Mouse (Mus musculus): ENCODE data around the gene Txnrd3. TPM values are rescaled to one million over a fixed set of nuclear protein-coding genes. Genes with fewer than 3 reads are reported as not detected.

Gene Txnrd3
- polyA plus RNA-seq (2015; fragmentation: Nextera tagmentation; extraction: Ambion mirVana): 8.4 and 13.3 TPM in 2 replicates

GRCm38 (mm10) chr6:89643798-89644270 is at the start of gene Txnrd3:
Gene Txnrd3 (plus strand): TSS chr6:89643988.

DNA sequence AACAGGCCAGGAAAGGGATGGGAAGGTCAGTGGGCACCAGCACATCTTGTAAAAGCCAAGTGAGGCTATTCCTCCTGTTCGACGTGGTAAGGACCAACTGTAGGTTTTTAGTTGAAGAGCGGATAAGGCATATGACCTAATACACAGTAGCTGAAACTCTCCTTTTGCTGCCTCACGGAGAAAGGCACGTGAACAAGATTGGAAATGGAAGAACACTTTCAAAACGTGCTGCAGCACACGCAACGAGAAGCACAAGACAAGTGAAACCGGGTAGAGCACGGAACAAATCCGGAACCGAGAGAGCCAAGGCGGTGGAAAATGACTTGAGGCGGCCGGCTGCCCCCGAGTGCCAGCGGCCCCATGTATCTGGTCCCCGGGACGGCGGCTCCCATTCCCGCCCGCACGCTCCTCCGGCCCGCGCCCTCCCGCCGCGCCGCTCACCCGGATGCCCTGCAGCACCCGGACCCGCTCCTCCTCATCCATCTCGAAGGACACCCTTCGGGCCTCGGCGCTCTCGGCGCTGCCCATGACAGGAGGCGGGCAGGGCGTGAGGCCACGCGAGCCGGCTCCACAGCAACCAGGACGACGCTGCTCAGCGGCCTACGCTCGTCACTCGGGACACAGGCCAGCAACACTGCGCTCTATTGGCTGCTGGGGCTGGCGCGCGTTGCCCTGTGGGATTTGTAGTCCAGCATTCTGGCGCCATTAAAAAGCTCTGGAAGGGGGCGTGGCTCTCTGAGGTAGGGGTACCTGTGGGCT is 48.6 kb upstream of the Txnrd3 start, which contains the start of gene Chchd6:
Gene Chchd6, minus strand, starts transcription at position 635 of the 759 bp plus-strand sequence.

DNA sequence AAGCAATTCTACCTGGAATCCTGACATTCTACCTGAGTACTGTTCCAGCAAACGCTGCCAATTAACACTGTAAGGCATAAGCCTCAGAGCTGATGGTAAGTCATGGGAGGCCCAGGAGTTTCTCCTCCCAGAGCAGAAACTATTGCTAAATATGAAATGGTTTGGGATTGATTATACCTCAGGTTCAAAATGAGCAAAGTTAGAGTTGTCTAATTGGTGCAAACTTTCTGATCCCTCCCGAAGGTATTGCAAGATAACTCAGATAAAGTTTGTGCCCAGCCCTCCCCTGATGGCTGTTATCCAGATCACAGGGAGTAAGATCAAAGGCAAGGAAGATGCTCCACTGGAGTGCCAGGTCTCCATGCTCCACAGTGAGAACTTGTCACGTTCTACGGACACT is 63.5 kb downstream of the Txnrd3 start, which contains the start of gene Vmn1r40:
Gene Vmn1r40, plus strand, starts transcription at position 301 of the 400 bp plus-strand sequence.

Other genes with a start within 250 kb of the Txnrd3 start
- gene Chchd6, start 48.3 kb upstream of the Txnrd3 start, polyA plus RNA-seq (2015; fragmentation: Nextera tagmentation; extraction: Ambion mirVana): 44.7 and 47.5 TPM in 2 replicates
- not detected in 2 replicates for gene Vmn1r40, start 63.6 kb downstream of the Txnrd3 start, polyA plus RNA-seq (2015; fragmentation: Nextera tagmentation; extraction: Ambion mirVana)
- gene Vmn1r41, start 96.8 kb downstream of the Txnrd3 start, polyA plus RNA-seq (2015; fragmentation: Nextera tagmentation; extraction: Ambion mirVana): not detected in 2 replicates
- gene Vmn1r42, start 232.4 kb downstream of the Txnrd3 start, polyA plus RNA-seq (2015; fragmentation: Nextera tagmentation; extraction: Ambion mirVana): not detected in 2 replicates
- gene Vmn1r43, start 232.4 kb downstream of the Txnrd3 start, polyA plus RNA-seq (2015; fragmentation: Nextera tagmentation; extraction: Ambion mirVana): 0.01 TPM in 1 of 2 replicates, not detected in the other
- not detected in 2 replicates for gene Vmn1r44, start 239.7 kb downstream of the Txnrd3 start, polyA plus RNA-seq (2015; fragmentation: Nextera tagmentation; extraction: Ambion mirVana)

All from adrenal gland, postnatal 0 days (tissue).